Mouse (Mus musculus): Measurements from ENCODE around the gene Phc2. TPM values are rescaled to one million over a fixed set of nuclear protein-coding genes. Genes with fewer than 3 reads are reported as not detected.

Phc2 gene
- total RNA-seq, 2 experiments from 2014 or later = 90.7 to 95.1 TPM

- intact Hi-C loops (cut with DNase I) = loop anchor here (5.0 kb wide), 1 partner anchor 157 kb away; the partner anchor contains the start of gene Zscan20
- DNase-seq = no peak
Measured at GRCm38 (mm10) chr4:128769569-128770355, 115.3 kb downstream of the Phc2 start.

- DNase-seq = no peak
- intact Hi-C loops (cut with DNase I) = loop anchor here (5.0 kb wide), 1 partner anchor 158 kb away; the partner anchor contains the start of gene Zscan20
Measured at GRCm38 (mm10) chr4:128770698-128771097, 116.2 kb downstream of the Phc2 start.

GRCm38 (mm10) chr4:128773820-128774219 lies 119.3 kb downstream of the Phc2 start:
- no peak for DNase-seq
- intact Hi-C loops (cut with DNase I) = loop anchor here (5.0 kb wide), 1 partner anchor 162 kb away; the partner anchor contains the start of gene Zscan20

- DNase-seq = peak; percentile 62
- intact Hi-C loops (cut with DNase I) = loop anchor here (5.0 kb wide), 1 partner anchor 162 kb away; the partner anchor contains the start of gene Zscan20
Measured at GRCm38 (mm10) chr4:128774467-128774866, 120.0 kb downstream of the Phc2 start.

- DNase-seq = peak; percentile 82
- intact Hi-C loops (cut with DNase I) = no loop called here
Measured at GRCm38 (mm10) chr4:128776568-128777289, 122.2 kb downstream of the Phc2 start.

- DNase-seq = no peak
- intact Hi-C loops (cut with DNase I) = no loop called here
Measured at GRCm38 (mm10) chr4:128777593-128777992, 123.1 kb downstream of the Phc2 start.

- DNase-seq = no peak
- intact Hi-C loops (cut with DNase I) = no loop called here
Measured at GRCm38 (mm10) chr4:128782037-128782436, 127.5 kb downstream of the Phc2 start.

GRCm38 (mm10) chr4:128782645-128783044 lies 128.1 kb downstream of the Phc2 start:
- intact Hi-C loops (cut with DNase I) = no loop called here
- no peak for DNase-seq

- intact Hi-C loops (cut with DNase I) = no loop called here
- no peak for DNase-seq
Measured at GRCm38 (mm10) chr4:128784950-128785631, 130.6 kb downstream of the Phc2 start.

- intact Hi-C loops (cut with DNase I) = no loop called here
- DNase-seq = no peak
Measured at GRCm38 (mm10) chr4:128785921-128786654, 131.6 kb downstream of the Phc2 start.

- no peak for DNase-seq
- intact Hi-C loops (cut with DNase I) = no loop called here
Measured at GRCm38 (mm10) chr4:128787023-128787939, 132.8 kb downstream of the Phc2 start.

GRCm38 (mm10) chr4:128788108-128788507 lies 133.6 kb downstream of the Phc2 start:
- DNase-seq = no peak
- intact Hi-C loops (cut with DNase I) = no loop called here

GRCm38 (mm10) chr4:128789646-128790045 lies 135.1 kb downstream of the Phc2 start:
- intact Hi-C loops (cut with DNase I) = no loop called here
- DNase-seq = no peak

- DNase-seq = no peak
- intact Hi-C loops (cut with DNase I) = no loop called here
Measured at GRCm38 (mm10) chr4:128793710-128794109, 139.2 kb downstream of the Phc2 start.

GRCm38 (mm10) chr4:128794198-128794597 lies 139.7 kb downstream of the Phc2 start:
- intact Hi-C loops (cut with DNase I) = no loop called here
- DNase-seq = no peak

GRCm38 (mm10) chr4:128795596-128795995 lies 141.1 kb downstream of the Phc2 start:
- peak; percentile 68 for DNase-seq
- intact Hi-C loops (cut with DNase I) = no loop called here

GRCm38 (mm10) chr4:128796788-128797187 lies 142.3 kb downstream of the Phc2 start:
- no peak for DNase-seq
- intact Hi-C loops (cut with DNase I) = no loop called here

GRCm38 (mm10) chr4:128801675-128802465 lies 147.4 kb downstream of the Phc2 start:
- no peak for DNase-seq
- intact Hi-C loops (cut with DNase I) = no loop called here
